Mouse (Mus musculus) neutrophil, adult 5-6 weeks (primary cell): Measurements from ENCODE around the gene Ccdc69. TPM values are rescaled to one million over a fixed set of nuclear protein-coding genes. Genes with fewer than 3 reads are reported as not detected.

Experiments
- ATAC-seq: fragments of 151-379, 151-347 bp; 2 replicates; pipeline ENCODE4 v1.8.0; 2017; ENCODE audit warnings: mild to moderate bottlenecking, moderate TSS enrichment; ENCODE audit not compliant: insufficient number of reproducible peaks, poor library complexity, low FRiP score, severe bottlenecking; ENCODE audit errors: extremely low read depth
- total RNA-seq: library from RNA; stranded (forward); fragments of 200-1000 nt; gene quantifications from 2 replicates; pipeline ENCODE4 v1.2.3, GENCODE M21; 2017

Gene Ccdc69
- total RNA-seq, 1 experiment from 2014 or later = 33.2 TPM

GRCm38 (mm10) chr11:55021458-55021857 is 56.5 kb downstream of the Ccdc69 start:
- ATAC-seq = no peak

GRCm38 (mm10) chr11:55019711-55020110 is 58.2 kb downstream of the Ccdc69 start:
- no peak for ATAC-seq

GRCm38 (mm10) chr11:55018034-55018433 is 59.9 kb downstream of the Ccdc69 start:
- no peak for ATAC-seq

GRCm38 (mm10) chr11:55017201-55017600 is 60.7 kb downstream of the Ccdc69 start:
- no peak for ATAC-seq

GRCm38 (mm10) chr11:55016758-55017157 is 61.2 kb downstream of the Ccdc69 start:
- ATAC-seq = no peak

- no peak for ATAC-seq
Measured at GRCm38 (mm10) chr11:55015831-55016241, 62.1 kb downstream of the Ccdc69 start.

GRCm38 (mm10) chr11:55015264-55015663 is 62.7 kb downstream of the Ccdc69 start:
- ATAC-seq = no peak

- ATAC-seq = no peak
Measured at GRCm38 (mm10) chr11:55013802-55014201, 64.1 kb downstream of the Ccdc69 start.

- ATAC-seq = peak; percentile 66
Measured at GRCm38 (mm10) chr11:55012551-55013521, 65.1 kb downstream of the Ccdc69 start.

GRCm38 (mm10) chr11:55011440-55011839 is 66.5 kb downstream of the Ccdc69 start:
- ATAC-seq = no peak

GRCm38 (mm10) chr11:55008230-55008629 is 69.7 kb downstream of the Ccdc69 start:
- ATAC-seq = no peak

- ATAC-seq = no peak
Measured at GRCm38 (mm10) chr11:55005684-55006083, 72.2 kb downstream of the Ccdc69 start.

GRCm38 (mm10) chr11:55004970-55005502 is 72.9 kb downstream of the Ccdc69 start:
- ATAC-seq = peak; percentile 54; the same call in 1 of the 2 replicates

Other genes starting within 250 kb of the Ccdc69 start
- 9.2 and 11.5 TPM in 2 replicates for gene Lyrm7, start 217.2 kb downstream of the Ccdc69 start, total RNA-seq
- 104 and 136 TPM in 2 replicates for gene Hint1, start 211.7 kb downstream of the Ccdc69 start, total RNA-seq
- gene Gpx3, start 175.7 kb downstream of the Ccdc69 start, total RNA-seq = not detected in 2 replicates
- 54.1 and 58.2 TPM in 2 replicates for gene Tnip1, start 115.2 kb downstream of the Ccdc69 start, total RNA-seq
- 177 and 181 TPM in 2 replicates for gene Anxa6, start 44.7 kb downstream of the Ccdc69 start, total RNA-seq
- 154 and 160 TPM in 2 replicates for gene Gm2a, start 20.0 kb upstream of the Ccdc69 start, total RNA-seq
- gene Slc36a3, start 73.6 kb upstream of the Ccdc69 start, total RNA-seq = 1.0 and 1.8 TPM in 2 replicates
- not detected in 2 replicates for gene Slc36a2, start 106.9 kb upstream of the Ccdc69 start, total RNA-seq
- 9.3 and 10.1 TPM in 2 replicates for gene Slc36a1, start 126.2 kb upstream of the Ccdc69 start, total RNA-seq